Mouse (Mus musculus) embryo, embryonic 11.5 days (tissue): Measurements from ENCODE around the gene Ppp1r14b.

Experiments
- DNase-seq: peaks from one replicate; pipeline ENCODE4 v3.0.0-alpha.2; 2012; ENCODE audit warnings: low read depth, low spot score

The Ppp1r14b gene

GRCm38 (mm10) chr19:6974211-6975205 is at the start of gene Ppp1r14b:
TSS of gene Ppp1r14b (plus strand) at chr19:6974968.
- DNase-seq: peak; percentile 84

- no peak for DNase-seq
Measured at GRCm38 (mm10) chr19:6925307-6925573, 49.5 kb upstream of the Ppp1r14b start, which contains the start of gene Catsperz. TSS of gene Catsperz (minus strand) at chr19:6925380.

GRCm38 (mm10) chr19:6925611-6926329 is 49.0 kb upstream of the Ppp1r14b start:
- DNase-seq: no peak

- no peak for DNase-seq
Measured at GRCm38 (mm10) chr19:6926559-6927255, 48.1 kb upstream of the Ppp1r14b start.

GRCm38 (mm10) chr19:6928080-6928479 is 46.7 kb upstream of the Ppp1r14b start:
- no peak for DNase-seq

- DNase-seq: no peak
Measured at GRCm38 (mm10) chr19:6931002-6931401, 43.8 kb upstream of the Ppp1r14b start.

- DNase-seq: no peak
Measured at GRCm38 (mm10) chr19:6932018-6932417, 42.8 kb upstream of the Ppp1r14b start.

GRCm38 (mm10) chr19:6933102-6933435 is 41.7 kb upstream of the Ppp1r14b start:
- no peak for DNase-seq

GRCm38 (mm10) chr19:6933436-6934194 is 41.2 kb upstream of the Ppp1r14b start:
- DNase-seq: no peak

- no peak for DNase-seq
Measured at GRCm38 (mm10) chr19:6934195-6934977, 40.4 kb upstream of the Ppp1r14b start, which contains the start of gene Kcnk4. TSS of gene Kcnk4 (minus strand) at chr19:6934515.

- no peak for DNase-seq
Measured at GRCm38 (mm10) chr19:6936299-6936698, 38.5 kb upstream of the Ppp1r14b start.

GRCm38 (mm10) chr19:6937541-6938465 is 37.0 kb upstream of the Ppp1r14b start:
- DNase-seq: no peak

GRCm38 (mm10) chr19:6939106-6940002 is 35.4 kb upstream of the Ppp1r14b start:
- no peak for DNase-seq

GRCm38 (mm10) chr19:6940396-6941351 is 34.1 kb upstream of the Ppp1r14b start:
- no peak for DNase-seq

GRCm38 (mm10) chr19:6941372-6942248 is 33.2 kb upstream of the Ppp1r14b start, which contains the start of gene Bad:
TSS of gene Bad (plus strand) at chr19:6941861.
- peak; percentile 88 for DNase-seq

GRCm38 (mm10) chr19:6942249-6942691 is 32.5 kb upstream of the Ppp1r14b start, which contains the start of gene Gpr137:
TSS of gene Gpr137 (minus strand) at chr19:6942480.
- peak; percentile 80 for DNase-seq
